Mouse (Mus musculus): Measurements from ENCODE around the gene Yrdc. TPM values are rescaled to one million over a fixed set of nuclear protein-coding genes. Genes with fewer than 3 reads are reported as not detected.

The Yrdc gene
- polyA plus RNA-seq, 1 experiment from 2014 or later: 48.8 TPM

DNA sequence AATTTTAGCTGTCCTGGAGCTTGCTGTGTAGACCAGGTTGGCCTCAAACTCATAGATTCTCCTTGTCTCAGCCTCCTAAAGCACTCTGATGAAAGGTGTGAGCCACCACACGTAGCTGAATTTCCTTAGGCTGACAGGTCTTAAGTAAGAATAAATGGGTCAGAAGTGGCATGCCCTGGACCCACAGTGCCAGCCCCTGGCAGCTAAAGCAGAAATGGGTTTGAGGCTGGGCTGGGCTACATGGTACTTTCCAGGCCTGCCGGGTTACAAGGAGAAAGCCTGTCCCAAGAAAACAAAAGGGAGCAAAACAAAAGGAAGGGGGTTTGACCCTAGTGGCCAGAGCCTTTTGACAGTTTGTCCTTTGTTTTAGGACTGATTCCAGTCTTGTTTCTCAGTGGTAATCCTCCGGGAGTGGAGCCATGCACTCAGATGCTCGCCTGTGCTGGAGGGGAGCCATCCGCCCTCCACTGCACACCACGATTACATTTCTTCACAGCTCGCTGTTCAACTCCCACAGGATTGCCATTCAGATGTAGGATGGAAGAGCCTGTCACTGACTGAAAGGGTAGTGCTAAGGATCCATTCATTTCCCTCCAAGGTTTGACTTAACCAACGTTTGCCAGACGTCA, 39.0 kb upstream of the Yrdc start:
- Histone ChIP-seq H3K4me1 (ENCODE audit: control insufficient read depth, insufficient read depth, low read length) (no peaks in the 10 kb centered on the region; the same call in 1 of the 2 replicates), H3K9me3 (ENCODE audit: control insufficient read depth, low read length) (no peaks in the 10 kb centered on the region), H3K36me3 (ENCODE audit: control insufficient read depth, insufficient read depth, low read length) (0 out of 2 replicates have a peak, but pooled peaks cover 9% of the 10 kb centered on the region), H3K4me3 (ENCODE audit: low read depth, low read length) (no peak overlapping the region), H3K27ac (ENCODE audit: low read depth, low read length) (no peak overlapping the region), H3K4me2 (ENCODE audit: low read depth, low read length) (no peak overlapping the region), H3K9ac (replicated peaks; ENCODE audit: low read depth, low read length) (no peak overlapping the region), H3K27me3 (ENCODE audit: control insufficient read depth, insufficient read depth, low read length) (no peaks in the 10 kb centered on the region)
- ATAC-seq (ENCODE audit: low read depth): no peak
- 23% methylated on average over 9 of the region's 9 CpGs for WGBS

DNA sequence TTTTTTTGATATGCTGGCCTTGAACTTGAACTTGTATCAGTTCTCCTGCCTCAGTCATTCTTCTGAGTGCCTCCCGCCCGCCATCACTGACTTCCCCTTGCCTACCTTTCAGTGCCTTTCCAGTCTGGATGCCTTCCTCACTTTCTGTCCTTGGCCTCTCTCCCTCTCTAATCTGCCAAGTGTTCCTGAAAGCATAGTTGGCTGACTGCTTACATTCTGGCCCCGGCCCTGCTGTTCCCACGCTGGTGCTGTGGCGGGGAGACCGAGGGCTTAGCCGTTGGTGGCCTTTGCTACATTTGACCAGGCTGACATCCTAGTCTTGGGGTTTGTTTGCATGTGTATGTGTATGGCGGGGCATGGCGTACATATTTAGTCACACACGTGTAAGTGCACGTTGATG, 34.6 kb upstream of the Yrdc start:
- ATAC-seq (ENCODE audit: low read depth): no peak

DNA sequence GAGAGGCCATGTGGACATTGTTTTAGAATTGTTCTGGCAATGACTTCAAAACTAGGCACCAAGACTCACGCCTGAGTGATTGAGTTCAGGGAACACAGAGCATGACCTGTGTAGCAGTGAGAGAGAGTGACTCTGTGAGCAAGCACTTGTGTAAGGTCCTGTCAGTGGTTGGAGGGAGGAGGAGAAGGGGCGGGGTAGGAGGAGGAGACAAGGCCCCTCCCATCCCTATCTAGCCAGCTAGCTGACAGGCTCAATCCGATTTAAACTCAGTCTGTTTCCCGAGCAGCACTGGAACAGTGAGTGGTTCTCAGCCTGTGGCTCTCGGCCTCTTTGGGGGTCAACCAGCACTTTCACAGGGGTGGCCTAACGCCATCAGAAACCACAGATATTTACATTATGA, 32.7 kb upstream of the Yrdc start:
- H3K4me2 ChIP-seq (ENCODE audit: low read depth, low read length): no peak overlapping the region
- peaks cover 25% of the 10 kb centered on the region; the same call in 1 of the 2 replicates for H3K36me3 ChIP-seq (ENCODE audit: control insufficient read depth, insufficient read depth, low read length)
- H3K4me3 ChIP-seq (ENCODE audit: low read depth, low read length): no peak overlapping the region
- H3K4me1 ChIP-seq (ENCODE audit: control insufficient read depth, insufficient read depth, low read length): no peaks in the 10 kb centered on the region
- ATAC-seq (ENCODE audit: low read depth): no peak
- 26% methylated on average over 6 of the region's 6 CpGs for WGBS
- no peak overlapping the region for H3K27ac ChIP-seq (ENCODE audit: low read depth, low read length)
- no peaks in the 10 kb centered on the region for H3K27me3 ChIP-seq (ENCODE audit: control insufficient read depth, insufficient read depth, low read length)
- H3K9ac ChIP-seq (replicated peaks; ENCODE audit: low read depth, low read length): no peak overlapping the region
- H3K9me3 ChIP-seq (ENCODE audit: control insufficient read depth, low read length): no peaks in the 10 kb centered on the region

More for the DNA sequence above, 34.6 kb upstream of the Yrdc start:
- Histone ChIP-seq H3K36me3 (ENCODE audit: control insufficient read depth, insufficient read depth, low read length) (peaks cover 8% of the 10 kb centered on the region; the same call in 1 of the 2 replicates), H3K4me3 (ENCODE audit: low read depth, low read length) (no peak overlapping the region), H3K4me2 (ENCODE audit: low read depth, low read length) (no peak overlapping the region), H3K27ac (ENCODE audit: low read depth, low read length) (no peak overlapping the region), H3K9me3 (ENCODE audit: control insufficient read depth, low read length) (no peaks in the 10 kb centered on the region), H3K9ac (replicated peaks; ENCODE audit: low read depth, low read length) (no peak overlapping the region), H3K4me1 (ENCODE audit: control insufficient read depth, insufficient read depth, low read length) (no peaks in the 10 kb centered on the region; the same call in 1 of the 2 replicates), H3K27me3 (ENCODE audit: control insufficient read depth, insufficient read depth, low read length) (no peaks in the 10 kb centered on the region)
- WGBS: 93% methylated on average over 11 of the region's 11 CpGs

DNA sequence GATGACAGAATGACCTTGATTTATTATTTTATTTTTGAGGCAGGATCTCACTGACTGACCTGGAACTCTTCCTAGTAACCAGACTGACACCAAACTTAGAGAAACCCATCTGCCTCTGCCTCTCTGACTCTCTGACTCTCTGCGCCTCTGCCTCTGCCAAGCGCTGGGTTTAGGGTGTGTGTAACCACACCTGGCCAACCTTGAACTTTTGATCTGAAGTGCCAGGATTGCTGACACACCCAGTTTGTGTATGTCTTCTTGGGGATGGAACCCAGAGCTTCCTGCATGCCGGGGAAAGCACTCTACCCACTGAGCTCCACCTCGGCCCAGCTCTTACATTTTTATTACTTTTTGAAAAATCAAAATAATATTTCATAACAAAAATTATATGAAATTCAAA, 31.6 kb upstream of the Yrdc start:
- 96% methylated on average over 4 of the region's 4 CpGs for WGBS
- Histone ChIP-seq H3K36me3 (ENCODE audit: control insufficient read depth, insufficient read depth, low read length) (peaks cover 34% of the 10 kb centered on the region; the same call in 1 of the 2 replicates), H3K9me3 (ENCODE audit: control insufficient read depth, low read length) (no peaks in the 10 kb centered on the region)

DNA sequence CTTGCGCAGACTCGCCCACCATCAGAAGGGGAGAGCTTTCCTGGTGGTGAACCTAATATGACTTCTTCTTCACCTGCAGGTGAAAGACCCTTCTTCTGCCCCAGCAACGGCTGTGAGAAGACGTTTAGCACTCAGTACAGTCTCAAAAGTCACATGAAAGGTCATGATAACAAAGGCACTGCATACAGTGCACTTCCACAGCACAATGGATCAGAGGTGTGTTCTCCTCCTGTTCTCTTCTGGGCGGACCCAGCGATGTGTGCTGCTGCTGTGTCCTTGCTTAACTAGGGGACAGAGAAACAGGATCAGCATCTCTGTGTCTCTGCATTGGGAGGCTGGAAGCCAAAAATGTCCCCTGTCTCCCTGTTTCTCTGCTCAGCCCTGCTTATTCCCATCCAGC, 25.5 kb upstream of the Yrdc start:
- Histone ChIP-seq H3K4me2 (ENCODE audit: low read depth, low read length) (no peak overlapping the region), H3K36me3 (ENCODE audit: control insufficient read depth, insufficient read depth, low read length) (peaks cover 46% of the 10 kb centered on the region), H3K4me1 (ENCODE audit: control insufficient read depth, insufficient read depth, low read length) (no peaks in the 10 kb centered on the region), H3K9me3 (ENCODE audit: control insufficient read depth, low read length) (no peaks in the 10 kb centered on the region), H3K27me3 (ENCODE audit: control insufficient read depth, insufficient read depth, low read length) (no peaks in the 10 kb centered on the region), H3K9ac (replicated peaks; ENCODE audit: low read depth, low read length) (no peak overlapping the region), H3K4me3 (ENCODE audit: low read depth, low read length) (no peak overlapping the region), H3K27ac (ENCODE audit: low read depth, low read length) (no peak overlapping the region)
- WGBS: 98% methylated on average over 6 of the region's 6 CpGs
- no peak for ATAC-seq (ENCODE audit: low read depth)

More for the DNA sequence above, 31.6 kb upstream of the Yrdc start:
- no peaks in the 10 kb centered on the region for H3K4me1 ChIP-seq (ENCODE audit: control insufficient read depth, insufficient read depth, low read length)
- H3K9ac ChIP-seq (replicated peaks; ENCODE audit: low read depth, low read length): no peak overlapping the region
- H3K4me3 ChIP-seq (ENCODE audit: low read depth, low read length): no peak overlapping the region
- H3K4me2 ChIP-seq (ENCODE audit: low read depth, low read length): no peak overlapping the region
- H3K27me3 ChIP-seq (ENCODE audit: control insufficient read depth, insufficient read depth, low read length): no peaks in the 10 kb centered on the region
- no peak for ATAC-seq (ENCODE audit: low read depth)
- no peak overlapping the region for H3K27ac ChIP-seq (ENCODE audit: low read depth, low read length)

DNA sequence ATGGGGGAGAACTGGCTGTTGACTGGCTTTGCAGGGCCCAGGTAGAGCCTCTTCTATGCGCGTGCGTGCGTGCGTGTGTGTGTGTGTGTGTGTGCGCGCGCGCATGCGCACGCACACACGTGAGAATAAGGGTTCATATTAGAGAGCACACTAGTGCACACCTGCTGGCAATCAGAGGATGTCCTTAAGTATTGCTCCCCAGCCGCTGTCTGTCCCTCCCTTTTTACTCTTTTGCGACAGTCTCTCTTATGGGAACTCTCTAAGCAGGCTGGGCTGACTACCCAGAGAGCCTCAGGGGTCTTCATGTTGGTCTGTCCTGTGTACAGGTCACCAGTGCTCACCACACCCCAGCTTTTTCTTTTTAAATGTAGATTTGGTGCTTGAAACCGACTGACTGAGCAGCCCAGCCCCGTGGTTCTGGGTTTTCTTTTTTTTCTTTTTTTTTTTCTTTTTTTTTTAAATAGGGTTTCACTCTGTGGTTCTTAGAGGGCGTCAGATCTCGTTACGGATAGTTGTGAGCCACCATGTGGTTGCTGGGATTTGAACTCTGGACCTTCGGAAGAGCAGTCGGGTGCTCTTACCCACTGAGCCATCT, 25.0 kb upstream of the Yrdc start:
- Histone ChIP-seq H3K9ac (replicated peaks; ENCODE audit: low read depth, low read length) (no peak overlapping the region), H3K9me3 (ENCODE audit: control insufficient read depth, low read length) (no peaks in the 10 kb centered on the region), H3K27ac (ENCODE audit: low read depth, low read length) (no peak overlapping the region), H3K4me2 (ENCODE audit: low read depth, low read length) (no peak overlapping the region), H3K27me3 (ENCODE audit: control insufficient read depth, insufficient read depth, low read length) (no peaks in the 10 kb centered on the region), H3K36me3 (ENCODE audit: control insufficient read depth, insufficient read depth, low read length) (peaks cover 42% of the 10 kb centered on the region), H3K4me1 (ENCODE audit: control insufficient read depth, insufficient read depth, low read length) (no peaks in the 10 kb centered on the region), H3K4me3 (ENCODE audit: low read depth, low read length) (no peak overlapping the region)
- WGBS: 96% methylated on average over 21 of the region's 21 CpGs
- no peak for ATAC-seq (ENCODE audit: low read depth)

DNA sequence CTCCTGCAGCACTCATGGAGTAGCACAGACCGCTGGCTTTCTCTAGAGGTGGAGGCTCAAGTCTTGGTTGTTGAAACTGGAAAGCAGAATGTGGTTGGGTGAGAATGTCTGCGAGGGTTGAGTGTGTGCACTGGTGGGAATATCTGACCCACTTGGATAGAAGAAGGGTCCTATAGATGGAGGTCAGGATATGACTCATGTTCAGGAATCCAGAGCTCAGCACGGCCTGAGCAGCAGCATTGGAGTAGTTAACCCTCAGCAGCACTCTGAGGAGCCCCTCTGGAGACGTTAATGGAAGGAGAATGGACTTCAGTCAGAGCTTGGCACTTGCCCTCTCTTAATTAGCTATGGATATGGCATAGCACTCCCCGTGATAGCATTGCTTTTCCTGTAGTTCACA, 20.8 kb upstream of the Yrdc start:
- no peak overlapping the region for H3K4me2 ChIP-seq (ENCODE audit: low read depth, low read length)
- H3K27me3 ChIP-seq (ENCODE audit: control insufficient read depth, insufficient read depth, low read length): no peaks in the 10 kb centered on the region
- ATAC-seq (ENCODE audit: low read depth): no peak
- peaks cover 25% of the 10 kb centered on the region for H3K36me3 ChIP-seq (ENCODE audit: control insufficient read depth, insufficient read depth, low read length)
- no peak overlapping the region for H3K4me3 ChIP-seq (ENCODE audit: low read depth, low read length)
- H3K9ac ChIP-seq (replicated peaks; ENCODE audit: low read depth, low read length): no peak overlapping the region
- no peak overlapping the region for H3K27ac ChIP-seq (ENCODE audit: low read depth, low read length)
- H3K4me1 ChIP-seq (ENCODE audit: control insufficient read depth, insufficient read depth, low read length): no peaks in the 10 kb centered on the region
- WGBS: 80% methylated on average over 5 of the region's 5 CpGs
- no peaks in the 10 kb centered on the region for H3K9me3 ChIP-seq (ENCODE audit: control insufficient read depth, low read length)

DNA sequence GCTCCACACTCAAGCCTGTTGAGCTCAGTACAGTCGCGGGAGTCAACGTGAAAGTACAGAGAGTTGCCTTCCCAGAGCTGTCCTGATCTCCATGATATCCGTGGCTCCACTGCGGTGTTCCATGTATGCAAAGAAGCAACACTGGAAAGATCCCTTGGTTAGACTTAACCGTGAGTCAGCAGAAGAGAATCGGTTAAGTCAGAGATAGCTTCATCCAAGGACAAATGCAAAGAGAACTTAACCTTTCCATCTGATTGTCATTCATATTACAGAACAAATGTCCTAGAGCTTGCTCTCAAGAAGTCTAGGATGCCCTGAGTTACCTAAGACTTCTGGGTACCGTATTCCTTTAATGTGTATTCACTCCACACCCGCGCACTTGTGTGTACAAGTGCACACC, 17.7 kb upstream of the Yrdc start:
- no peak overlapping the region for H3K4me3 ChIP-seq (ENCODE audit: low read depth, low read length)
- H3K4me1 ChIP-seq (ENCODE audit: control insufficient read depth, insufficient read depth, low read length): no peaks in the 10 kb centered on the region
- no peak overlapping the region for H3K27ac ChIP-seq (ENCODE audit: low read depth, low read length)
- WGBS: 96% methylated on average over 10 of the region's 10 CpGs
- no peak overlapping the region for H3K4me2 ChIP-seq (ENCODE audit: low read depth, low read length)
- H3K27me3 ChIP-seq (ENCODE audit: control insufficient read depth, insufficient read depth, low read length): no peaks in the 10 kb centered on the region
- H3K9me3 ChIP-seq (ENCODE audit: control insufficient read depth, low read length): no peaks in the 10 kb centered on the region
- H3K36me3 ChIP-seq (ENCODE audit: control insufficient read depth, insufficient read depth, low read length): peaks cover 11% of the 10 kb centered on the region; the same call in 1 of the 2 replicates
- no peak overlapping the region for H3K9ac ChIP-seq (replicated peaks; ENCODE audit: low read depth, low read length)
- no peak for ATAC-seq (ENCODE audit: low read depth)

DNA sequence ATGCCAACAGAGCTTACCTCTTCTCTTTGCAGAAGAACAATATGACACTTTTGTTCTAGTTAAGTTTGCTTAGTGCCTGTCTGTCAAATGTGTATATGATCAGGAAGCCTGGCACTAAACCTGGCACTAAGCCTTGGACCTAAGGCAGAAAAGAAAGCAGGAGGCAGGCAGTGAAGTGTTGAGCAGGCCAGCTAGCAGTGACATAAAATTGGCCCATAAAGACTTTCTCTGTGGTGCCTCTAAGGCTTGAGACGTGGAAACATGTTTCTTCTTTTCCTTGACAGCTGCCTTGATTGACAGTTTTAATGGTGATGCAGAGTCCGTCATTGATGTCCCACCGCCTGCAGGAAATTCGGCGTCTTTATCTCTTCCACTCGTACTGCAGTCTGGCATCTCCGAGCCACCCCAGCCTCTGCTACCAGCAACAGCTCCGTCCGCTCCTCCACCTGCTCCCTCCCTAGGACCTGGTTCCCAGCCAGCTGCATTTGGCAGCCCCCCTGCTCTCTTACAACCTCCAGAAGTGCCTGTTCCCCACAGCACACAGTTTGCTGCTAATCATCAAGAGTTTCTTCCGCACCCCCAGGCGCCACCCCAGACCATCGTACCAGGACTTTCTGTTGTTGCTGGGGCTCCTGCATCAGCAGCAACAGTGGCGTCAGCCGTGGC, 12.3 kb upstream of the Yrdc start:
- no peak overlapping the region for H3K9ac ChIP-seq (replicated peaks; ENCODE audit: low read depth, low read length)
- no peak overlapping the region for H3K27ac ChIP-seq (ENCODE audit: low read depth, low read length)
- H3K4me3 ChIP-seq (ENCODE audit: low read depth, low read length): no peak overlapping the region
- no peak for ATAC-seq (ENCODE audit: low read depth)
- H3K36me3 ChIP-seq (ENCODE audit: control insufficient read depth, insufficient read depth, low read length): peaks cover 8% of the 10 kb centered on the region; the same call in 1 of the 2 replicates
- WGBS: 83% methylated on average over 14 of the region's 14 CpGs
- H3K9me3 ChIP-seq (ENCODE audit: control insufficient read depth, low read length): no peaks in the 10 kb centered on the region
- no peak overlapping the region for H3K4me2 ChIP-seq (ENCODE audit: low read depth, low read length)
- no peaks in the 10 kb centered on the region for H3K4me1 ChIP-seq (ENCODE audit: control insufficient read depth, insufficient read depth, low read length)
- no peaks in the 10 kb centered on the region for H3K27me3 ChIP-seq (ENCODE audit: control insufficient read depth, insufficient read depth, low read length)
